Mouse (Mus musculus) skeletal muscle tissue, adult 2 months (tissue): Measurements from ENCODE around the gene Mesd.
A peak's percentile ranks its signal among the peaks of the same experiment; 100 is the strongest.

Experiments used
- DNase-seq: peaks from one replicate; pipeline ENCODE4 v3.0.0-alpha.2; 2012; ENCODE audit warnings: low read depth, low spot score

Gene Mesd

GRCm38 (mm10) chr7:83913405-83913932 lies 29.2 kb downstream of the Mesd start:
- no peak for DNase-seq

GRCm38 (mm10) chr7:83913995-83914394 lies 29.7 kb downstream of the Mesd start:
- DNase-seq = no peak

GRCm38 (mm10) chr7:83914566-83914965 lies 30.3 kb downstream of the Mesd start:
- DNase-seq = peak; percentile 53

GRCm38 (mm10) chr7:83920241-83920640 lies 36.0 kb downstream of the Mesd start:
- DNase-seq = no peak

GRCm38 (mm10) chr7:83921637-83922036 lies 37.4 kb downstream of the Mesd start:
- DNase-seq = no peak

- DNase-seq = no peak
Observed at GRCm38 (mm10) chr7:83939017-83939721, 54.9 kb downstream of the Mesd start.

GRCm38 (mm10) chr7:83940136-83940535 lies 55.9 kb downstream of the Mesd start:
- no peak for DNase-seq

- DNase-seq = peak; percentile 31
Observed at GRCm38 (mm10) chr7:83941701-83942101, 57.4 kb downstream of the Mesd start.

GRCm38 (mm10) chr7:83948743-83949142 lies 64.5 kb downstream of the Mesd start:
- no peak for DNase-seq

GRCm38 (mm10) chr7:83949662-83950061 lies 65.4 kb downstream of the Mesd start:
- DNase-seq = no peak
